Mouse (Mus musculus) lung, adult 18-20 months (tissue): Measurements from ENCODE around the gene Fcho1.

Experiments used
- DNase-seq, 2 experiments: peaks; one replicate each; pipeline ENCODE4 v3.0.0; 2022; ENCODE audit warnings: mixed read lengths in 2 of 2

Fcho1 gene

GRCm38 (mm10) chr8:71658515-71659049, 66.9 kb downstream of the Fcho1 start:
- DNase-seq = no peak
